ENCODE assay signal across 18 mouse cellular contexts in the genomic region with DNA sequence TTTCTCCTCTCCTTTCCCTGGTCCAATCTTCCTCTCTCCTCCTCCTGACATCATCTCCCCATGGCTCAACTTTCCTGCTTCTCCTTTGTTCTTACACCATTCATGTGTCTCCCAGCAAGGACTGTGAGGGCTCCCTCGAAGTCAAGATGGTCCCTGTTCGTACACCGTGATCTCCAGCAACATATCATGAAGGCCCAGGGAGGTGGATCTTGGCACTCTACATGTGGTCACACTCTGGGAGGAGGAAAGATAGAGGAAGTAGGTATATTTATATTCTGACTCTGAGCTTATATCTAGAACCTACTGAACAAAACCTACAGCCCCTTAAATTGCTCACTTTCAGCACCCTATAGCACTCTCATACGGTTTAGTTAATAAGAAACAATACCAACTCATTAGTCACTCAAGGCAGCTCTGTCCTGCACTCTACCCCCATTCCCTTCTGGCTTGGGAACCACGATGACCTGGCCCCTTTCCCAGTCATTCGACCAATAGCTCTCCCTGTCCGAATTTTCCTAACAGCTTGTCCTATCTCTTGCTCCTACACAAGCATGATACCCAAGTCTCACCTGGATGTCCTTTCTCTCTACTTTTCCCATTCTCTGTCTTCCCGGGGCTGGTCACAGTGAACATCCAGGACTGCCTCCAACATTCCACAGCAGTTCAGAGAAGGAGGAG. TPM values are rescaled to one million over a fixed set of nuclear protein-coding genes. Genes with fewer than 3 reads are reported as not detected.
DNase-seq lines count a peak whose midpoint lies in the region; ATAC-seq lines count a peak whose summit lies in the region.
"Had no signal": no experiment of that assay in that cellular context is flagged by ENCODE, and none has a peak within 500 bp of the region (broad histone marks: within the 10 kb centered on the region; RNA-seq: fewer than 3 reads in every experiment).

No protein-coding gene starts in this region.

- ATAC-seq in kidney, embryonic 16.5 days (ENCODE audit: low FRiP score, low TSS enrichment), result no peak
- peak; percentile 48 for ATAC-seq in common myeloid progenitor, adult 5-6 weeks (replicated peaks; ENCODE audit: low read depth, poor library complexity, severe bottlenecking)
- ATAC-seq in megakaryocyte, adult 5-6 weeks (ENCODE audit: poor library complexity, severe bottlenecking), result peak; percentile 38
- ATAC-seq: hindbrain, postnatal 0 days; liver, embryonic 12.5 days; Patski had no signal

- WGBS in kidney, embryonic 16.5 days, result 77% methylated on average over 8 of the region's 8 CpGs

- H3K27ac ChIP-seq in kidney, embryonic 16.5 days (ENCODE audit: low read length), result no peak overlapping the region
- H3K27ac ChIP-seq: heart, embryonic 15.5 days; hindbrain, postnatal 0 days; limb, embryonic 10.5 days; liver, embryonic 12.5 days; midbrain, embryonic 10.5 days; neural tube, embryonic 12.5 days had no signal

- H3K9ac ChIP-seq in kidney, embryonic 16.5 days (replicated peaks; ENCODE audit: low read length), result no peak overlapping the region
- H3K9ac ChIP-seq: heart, embryonic 15.5 days; liver, embryonic 12.5 days; neural tube, embryonic 12.5 days had no signal

- no peak overlapping the region for H3K4me3 ChIP-seq in kidney, embryonic 16.5 days (ENCODE audit: low read length)
- H3K4me3 ChIP-seq: heart, embryonic 15.5 days; limb, embryonic 10.5 days; liver, embryonic 12.5 days; midbrain, embryonic 10.5 days; neural tube, embryonic 12.5 days had no signal

- peaks cover 31% of the 10 kb centered on the region for H3K4me1 ChIP-seq in kidney, embryonic 16.5 days (ENCODE audit: insufficient read depth, low read length)
- H3K4me1 ChIP-seq: liver, embryonic 12.5 days; neural tube, embryonic 12.5 days had no signal

- no peaks in the 10 kb centered on the region for H3K9me3 ChIP-seq in kidney, embryonic 16.5 days (ENCODE audit: low read length)
- H3K9me3 ChIP-seq: heart, embryonic 15.5 days; limb, embryonic 10.5 days; liver, embryonic 12.5 days; midbrain, embryonic 10.5 days; neural tube, embryonic 12.5 days had no signal

- DNase-seq in kidney, adult 18-20 months, result peak; percentile 31
- DNase-seq in A20 (ENCODE audit: low read depth, low spot score), result peak; percentile 29
- DNase-seq in cerebellum, adult 9-10 months, result no peak
- DNase-seq in frontal cortex, adult 2 months (ENCODE audit: extremely low spot score in 1 of 2, low spot score in 1 of 2), result no peak
- DNase-seq: cerebellum, adult 18-20 months; cerebellum, postnatal 36 days; lung, adult 2 months; lung, postnatal 36 days had no signal

- no peaks in the 10 kb centered on the region for H3K36me3 ChIP-seq in kidney, embryonic 16.5 days (ENCODE audit: insufficient read depth, low read length)
- H3K36me3 ChIP-seq: heart, embryonic 15.5 days; limb, embryonic 10.5 days; liver, embryonic 12.5 days; midbrain, embryonic 10.5 days; neural tube, embryonic 12.5 days had no signal

- H3K4me2 ChIP-seq in kidney, embryonic 16.5 days (replicated peaks; ENCODE audit: low read depth, low read length), result no peak overlapping the region
- H3K4me2 ChIP-seq: heart, embryonic 15.5 days; liver, embryonic 12.5 days; neural tube, embryonic 12.5 days had no signal

- H3K27me3 ChIP-seq in kidney, embryonic 16.5 days (ENCODE audit: insufficient read depth, low read length), result no peaks in the 10 kb centered on the region
- H3K27me3 ChIP-seq: heart, embryonic 15.5 days; liver, embryonic 12.5 days; neural tube, embryonic 12.5 days; Patski had no signal

RNA-seq across cellular contexts. Expression of a gene that starts 44.0 kb away (rescaled TPM):
- polyA plus RNA-seq in kidney, embryonic 16.5 days (2015; fragmentation: Nextera tagmentation; extraction: Ambion mirVana), result 8.4 and 8.8 TPM in 2 replicates
- 18.0 and 18.1 TPM in 2 replicates for total RNA-seq in common myeloid progenitor, adult 5-6 weeks (2017)
- total RNA-seq in megakaryocyte, adult 5-6 weeks (2015), result 48.2 and 48.7 TPM in 2 replicates
- 50.4 and 53.1 TPM in 2 replicates for total RNA-seq in megakaryocyte, adult 5-6 weeks (2017)
- polyA plus RNA-seq in frontal cortex, adult 2 months (2012; rRNA removed), result 52.0 and 53.0 TPM in 2 replicates

Comparison
In these comparisons a context has a peak if more than half of its experiments do, and no peak if none do; other contexts are left out.
1. DNase-seq: peak in kidney, adult 18-20 months (single experiment) and A20 (single experiment); none in cerebellum, adult 9-10 months (single experiment) and frontal cortex, adult 2 months (0 of 2).